Mouse (Mus musculus) heart, embryonic 14.5 days (tissue): ENCODE results near the gene Mob1b. TPM values are rescaled to one million over a fixed set of nuclear protein-coding genes. Genes with fewer than 3 reads are reported as not detected.

Experiments
- ATAC-seq: fragments of 200-750 bp; cut with Nextera tagmentation; 2 replicates; pipeline ENCODE4 v1.8.0; 2017; ENCODE audit warnings: low read depth, moderate TSS enrichment; ENCODE audit not compliant: insufficient number of reproducible peaks, insufficient read depth, low FRiP score
- H3K27ac ChIP-seq, 2 experiments: fragments of 200-500 bp in 1 of 2; fragments of 300-500 bp in 1 of 2; sonication (generic) in 1 of 2; replicated peaks in 1 of 2; 2 replicates each; pipeline ENCODE4 v1.5.1; 2012 to 2014; ENCODE audit warnings: low read depth in 2 of 2, low read length in 2 of 2, control low read depth in 1 of 2, mild to moderate bottlenecking in 1 of 2, mixed read lengths in 1 of 2; ENCODE audit not compliant: control insufficient read depth in 1 of 2, insufficient read depth in 1 of 2
- H3K27me3 ChIP-seq: fragments of 300-500 bp; sonication (generic); 2 replicates; pipeline ENCODE4 v1.6.1; 2014; ENCODE audit warnings: mild to moderate bottlenecking, low read length, control low read depth; ENCODE audit not compliant: control insufficient read depth, insufficient read depth
- H3K36me3 ChIP-seq: fragments of 300-500 bp; sonication (generic); 2 replicates; pipeline ENCODE4 v1.6.1; 2014; ENCODE audit warnings: mild to moderate bottlenecking, control low read depth, low read length, mixed read lengths; ENCODE audit not compliant: control insufficient read depth, insufficient read depth
- H3K4me1 ChIP-seq, 2 experiments: fragments of 200-500 bp in 1 of 2; fragments of 300-500 bp in 1 of 2; sonication (generic) in 1 of 2; 2 replicates each; pipeline ENCODE4 v1.6.1; 2012 to 2014; ENCODE audit warnings: low read length in 2 of 2, control low read depth in 1 of 2, mixed read lengths in 1 of 2; ENCODE audit not compliant: control insufficient read depth in 2 of 2, insufficient read depth in 2 of 2
- H3K4me2 ChIP-seq: fragments of 300-500 bp; sonication (generic); 2 replicates; pipeline ENCODE4 v1.6.1; 2014; ENCODE audit warnings: mild to moderate bottlenecking, low read length
- H3K4me3 ChIP-seq, 2 experiments: fragments of 200-500 bp in 1 of 2; fragments of 300-500 bp in 1 of 2; sonication (generic) in 1 of 2; 2 replicates each; pipeline ENCODE4 v1.5.1; 2012 to 2014; ENCODE audit warnings: low read length in 2 of 2, mild to moderate bottlenecking in 2 of 2, control low read depth in 1 of 2, low read depth in 1 of 2, moderate library complexity in 1 of 2; ENCODE audit not compliant: control insufficient read depth in 1 of 2, insufficient read depth in 1 of 2
- H3K9ac ChIP-seq: fragments of 300-500 bp; sonication (generic); 2 replicates; pipeline ENCODE4 v1.6.1; 2014; ENCODE audit warnings: mild to moderate bottlenecking, low read length
- H3K9me3 ChIP-seq: fragments of 300-500 bp; sonication (generic); 2 replicates; pipeline ENCODE4 v1.6.1; 2016; ENCODE audit warnings: low read length, control low read depth; ENCODE audit not compliant: control insufficient read depth
- WGBS: fragments of 180-500 bp; shearing (Covaris S2); extraction: QIAGEN DNeasy Blood & Tissue Kit; methylation state at CpG from one replicate; pipeline ENCODE4 v1.1.7; 2014; 5-methylcytosine and 5-hydroxymethylcytosine counted together
- polyA plus RNA-seq: library from polyadenylated mRNA; unstranded; fragments of >200 nt; fragmentation: Nextera tagmentation; extraction: Ambion mirVana; gene quantifications from 2 replicates; pipeline ENCODE4 v1.2.1, GENCODE M21; 2014

Gene Mob1b
- polyA plus RNA-seq = 29.2 and 31.0 TPM in 2 replicates

- ATAC-seq = peak; percentile 91
- Histone ChIP-seq H3K4me1 (peaks cover 2 to 31% of the 10 kb centered on the region in 2 experiments; a peak in 3 of 4 replicates), H3K27me3 (no peaks in the 10 kb centered on the region), H3K27ac (peak within 1 kb of the TSS; percentile 85 to 96), H3K9ac (peak within 1 kb of the TSS; percentile 99), H3K4me2 (peak within 1 kb of the TSS; percentile 88), H3K9me3 (no peaks in the 10 kb centered on the region), H3K36me3 (no peaks in the 10 kb centered on the region), H3K4me3 (peak within 1 kb of the TSS; percentile 74 to 98)
- WGBS = 1% methylated on average over 52 of the region's 54 CpGs
Measured at GRCm38 (mm10) chr5:88720116-88721002, at the start of gene Mob1b. Gene Mob1b, plus strand, starts transcription at chr5:88720855.

- under 1% methylated on average over 43 of the region's 47 CpGs for WGBS
- peak; percentile 17; the same call in 1 of the 2 replicates for ATAC-seq
- no peaks in the 10 kb centered on the region for H3K9me3 ChIP-seq
- no peaks in the 10 kb centered on the region for H3K27me3 ChIP-seq
- H3K27ac ChIP-seq = peak overlapping the region; percentile 88 to 97
- H3K4me2 ChIP-seq = peak overlapping the region; percentile 65
- H3K9ac ChIP-seq = peak overlapping the region; percentile 98
- peaks cover 39% of the 10 kb centered on the region for H3K36me3 ChIP-seq
- H3K4me3 ChIP-seq = peak overlapping the region; percentile 81 to 92
- H3K4me1 ChIP-seq = peaks cover 2 to 13% of the 10 kb centered on the region in 2 experiments; a peak in 3 of 4 replicates
Measured at GRCm38 (mm10) chr5:88674703-88675442, 45.8 kb upstream of the Mob1b start.

GRCm38 (mm10) chr5:88675443-88676387, 44.9 kb upstream of the Mob1b start, which contains the start of gene Grsf1:
Gene Grsf1, minus strand, starts transcription at chr5:88676171.
- Histone ChIP-seq H3K4me1 (peaks cover 2 to 13% of the 10 kb centered on the region in 2 experiments; a peak in 3 of 4 replicates), H3K27ac (peak within 1 kb of the TSS; percentile 88 to 97), H3K36me3 (peaks cover 31% of the 10 kb centered on the region), H3K27me3 (no peaks in the 10 kb centered on the region), H3K4me3 (peak within 1 kb of the TSS; percentile 81 to 92), H3K9me3 (no peaks in the 10 kb centered on the region), H3K4me2 (peak within 1 kb of the TSS; percentile 65), H3K9ac (peak within 1 kb of the TSS; percentile 98)
- 1% methylated on average over 100 of the region's 127 CpGs for WGBS
- ATAC-seq = peak; percentile 94

GRCm38 (mm10) chr5:88678929-88679328, 41.7 kb upstream of the Mob1b start:
- Histone ChIP-seq H3K9me3 (no peaks in the 10 kb centered on the region), H3K4me1 (peaks cover 2 to 7% of the 10 kb centered on the region in 2 experiments; a peak in 3 of 4 replicates), H3K4me3 (no peak overlapping the region), H3K36me3 (no peaks in the 10 kb centered on the region; the same call in 1 of the 2 replicates), H3K9ac (no peak overlapping the region), H3K27ac (no peak overlapping the region), H3K27me3 (no peaks in the 10 kb centered on the region), H3K4me2 (peak overlapping the region; percentile 11; the same call in 1 of the 2 replicates)
- 39% methylated on average over 7 of the region's 7 CpGs for WGBS
- ATAC-seq = no peak

- Histone ChIP-seq H3K4me3 (no peak overlapping the region), H3K4me2 (peak overlapping the region; percentile 11; the same call in 1 of the 2 replicates)
- no peak for ATAC-seq
Measured at GRCm38 (mm10) chr5:88679341-88679740, 41.3 kb upstream of the Mob1b start.

GRCm38 (mm10) chr5:88680567-88680966, 40.1 kb upstream of the Mob1b start:
- peaks cover 5 to 7% of the 10 kb centered on the region in 2 experiments; a peak in 3 of 4 replicates for H3K4me1 ChIP-seq
- no peak overlapping the region for H3K27ac ChIP-seq
- no peak for ATAC-seq
- no peak overlapping the region for H3K9ac ChIP-seq
- H3K9me3 ChIP-seq = no peaks in the 10 kb centered on the region
- H3K4me2 ChIP-seq = no peak overlapping the region
- no peaks in the 10 kb centered on the region for H3K36me3 ChIP-seq
- 89% methylated on average over 6 of the region's 6 CpGs for WGBS
- no peaks in the 10 kb centered on the region for H3K27me3 ChIP-seq
- H3K4me3 ChIP-seq = no peak overlapping the region

More at GRCm38 (mm10) chr5:88679341-88679740, 41.3 kb upstream of the Mob1b start:
- 28% methylated on average over 6 of the region's 6 CpGs for WGBS
- Histone ChIP-seq H3K27me3 (no peaks in the 10 kb centered on the region), H3K36me3 (no peaks in the 10 kb centered on the region), H3K27ac (no peak overlapping the region), H3K9ac (no peak overlapping the region), H3K9me3 (no peaks in the 10 kb centered on the region), H3K4me1 (peaks cover 2 to 3% of the 10 kb centered on the region in 2 experiments; a peak in 1 of 4 replicates)
